ENCODE assay signal across 8 mouse cellular contexts in the genomic region with DNA sequence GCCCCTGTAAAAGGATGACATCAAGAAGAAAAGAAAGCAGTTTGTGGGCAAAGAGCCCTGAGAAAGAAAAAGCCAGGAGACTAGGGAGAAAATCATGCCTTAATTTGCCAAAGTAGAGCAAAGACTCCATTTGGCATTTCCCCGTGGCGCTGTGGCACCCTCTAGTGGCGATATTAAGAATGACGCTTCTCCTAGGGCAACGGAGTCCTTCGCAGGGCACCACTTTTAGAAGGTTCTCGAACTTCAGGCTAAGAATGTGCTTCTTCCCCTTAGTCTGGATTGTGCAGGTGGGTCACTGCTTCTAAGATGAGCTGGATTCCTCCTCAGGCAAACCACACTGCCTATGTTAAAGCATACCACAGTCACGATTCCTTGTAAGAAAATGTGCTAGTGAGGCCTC. TPM values are rescaled to one million over a fixed set of nuclear protein-coding genes. Genes with fewer than 3 reads are reported as not detected.
DNase-seq lines count a peak whose midpoint lies in the region; ATAC-seq and TF ChIP-seq lines count a peak whose summit lies in the region.

No protein-coding gene starts in this region.

- H3K4me1 ChIP-seq in cortical plate, adult 2 months (ENCODE audit: control insufficient read depth, insufficient read depth, low read length) = no peaks in the 10 kb centered on the region

- peak; percentile 61 for ATAC-seq in granulocyte monocyte progenitor cell, adult 5-6 weeks (replicated peaks; ENCODE audit: poor library complexity, severe bottlenecking)

- TF ChIP-seq POLR2A in cortical plate, adult 2 months (IDR thresholded peaks at IDR 0.05; ENCODE audit: extremely low read depth, insufficient read depth, low read length) = no peak

- no peak overlapping the region for H3K27ac ChIP-seq in cortical plate, adult 2 months (ENCODE audit: insufficient read depth, low read length)

- H3K4me3 ChIP-seq in cortical plate, adult 2 months (ENCODE audit: insufficient read depth, low read length) = no peak overlapping the region

- peak; percentile 54 for DNase-seq in layer of hippocampus, adult 11-12 months (ENCODE audit: low spot score)
- DNase-seq in layer of hippocampus, adult 9-10 months (ENCODE audit: low spot score) = no peak
- peak; percentile 56 to 62 for DNase-seq in adrenal gland, adult 18-20 months (ENCODE audit: low spot score in 2 of 2)
- DNase-seq in left cerebral cortex, postnatal 4 days = peak; percentile 60
- DNase-seq in natural killer cell, adult 2 months (ENCODE audit: low spot score in 2 of 2) = peak; percentile 48 to 56
- DNase-seq in testis, postnatal 10 days (ENCODE audit: low spot score) = peak; percentile 81

- intact Hi-C loops in left cerebral cortex, postnatal 4 days (cut with DNase I) = loop anchor here (2.0 to 10.0 kb wide), 4 partner anchors 258 to 694 kb away; partner anchors contain the start of gene Map4k4

- TF ChIP-seq CTCF in cortical plate, adult 2 months (IDR thresholded peaks at IDR 0.05; ENCODE audit: extremely low read depth, insufficient read depth, low read length) = peak; percentile 99

RNA-seq across cellular contexts. Expression of gene Il1rl1, which starts 50.6 kb away (rescaled TPM):
- 1 to 10 TPM in 1 of 2 experiments, under 1 TPM in 1; 0.40 to 1.1 TPM for total RNA-seq in adrenal gland, adult 18-20 months (2021)
- 0.08 and 0.13 TPM in 2 replicates for polyA plus RNA-seq in cortical plate, adult 2 months (2012; rRNA removed)
- total RNA-seq in granulocyte monocyte progenitor cell, adult 5-6 weeks (2014; fragmentation: Nextera tagmentation) = 1.1 and 3.3 TPM in 2 replicates
- total RNA-seq in granulocyte monocyte progenitor cell, adult 5-6 weeks (2017) = 2.0 and 2.1 TPM in 2 replicates
- total RNA-seq in left cerebral cortex, postnatal 4 days (2021) = under 1 TPM; 0.54 to 0.60 TPM

RNA-seq across cellular contexts. Expression of gene Il1rl2, which starts 54.4 kb away (rescaled TPM):
- 1 to 10 TPM; 1.0 to 1.3 TPM for total RNA-seq in adrenal gland, adult 18-20 months (2021)
- 0.62 and 0.65 TPM in 2 replicates for polyA plus RNA-seq in cortical plate, adult 2 months (2012; rRNA removed)
- 13.4 and 14.5 TPM in 2 replicates for total RNA-seq in granulocyte monocyte progenitor cell, adult 5-6 weeks (2014; fragmentation: Nextera tagmentation)
- 8.7 and 10.8 TPM in 2 replicates for total RNA-seq in granulocyte monocyte progenitor cell, adult 5-6 weeks (2017)
- total RNA-seq in left cerebral cortex, postnatal 4 days (2021) = 1 to 10 TPM; 1.0 to 1.7 TPM
